Mouse (Mus musculus) bone marrow macrophage, adult 2 months (primary cell): ENCODE data around the gene Parp1. TPM values are rescaled to one million over a fixed set of nuclear protein-coding genes. Genes with fewer than 3 reads are reported as not detected.
A peak's percentile ranks its signal among the peaks of the same experiment; 100 is the strongest.
"Not testable (repeated sequence)": the region's sequence is repeated elsewhere in the genome, so short reads cannot be mapped to it uniquely, and the experiment has no call there.

ENCODE experiments used
- H3K27ac ChIP-seq: 2 replicates; pipeline ENCODE4 v1.5.1; 2012; ENCODE audit warnings: low read depth, low read length; ENCODE audit not compliant: insufficient read depth
- H3K4me1 ChIP-seq: 2 replicates; pipeline ENCODE4 v1.6.1; 2012; ENCODE audit warnings: low read length; ENCODE audit not compliant: control insufficient read depth, insufficient read depth
- H3K4me3 ChIP-seq: 2 replicates; pipeline ENCODE4 v1.5.1; 2012; ENCODE audit warnings: mild to moderate bottlenecking, low read length, moderate library complexity; ENCODE audit not compliant: insufficient read depth
- CTCF ChIP-seq: IDR thresholded peaks from 2 replicates; pipeline ENCODE4 v1.5.1; 2012; ENCODE audit warnings: low read depth, mild to moderate bottlenecking, low read length, moderate library complexity
- POLR2A ChIP-seq: IDR thresholded peaks from 2 replicates; pipeline ENCODE4 v1.6.1; 2012; ENCODE audit warnings: mild to moderate bottlenecking, low read depth, low read length, borderline replicate concordance
- polyA plus RNA-seq: library from polyadenylated mRNA; stranded (reverse); fragments of >200 nt; gene quantifications from 2 replicates; pipeline ENCODE4 v1.2.4, GENCODE M21; 2012; ENCODE audit not compliant: missing spikeins, insufficient read depth, insufficient read length

Gene Parp1
- polyA plus RNA-seq, 1 experiment: 52.0 TPM

DNA sequence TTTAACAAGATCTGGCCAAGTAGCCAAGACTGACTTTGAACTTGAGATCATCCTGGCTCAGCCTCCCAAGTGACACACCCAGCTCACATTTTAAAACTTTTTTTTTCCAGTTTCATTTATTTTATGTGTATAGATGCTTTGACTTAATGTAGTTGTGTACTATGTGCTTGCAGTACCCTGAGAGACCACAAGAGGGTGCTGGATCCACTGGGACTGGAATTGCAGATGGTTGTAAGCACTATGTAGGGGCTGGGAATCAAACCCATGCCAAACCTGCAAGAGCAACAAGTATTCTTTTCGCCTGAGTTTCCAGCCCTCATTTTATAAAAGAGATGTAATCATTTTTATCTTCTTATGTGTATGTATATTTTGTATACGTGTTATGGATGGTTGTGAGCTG is 55.2 kb downstream of the Parp1 start:
- TF ChIP-seq CTCF: peak; percentile 19; the same call in 1 of the 2 replicates
- no peak for TF ChIP-seq POLR2A
- Histone ChIP-seq H3K4me1 (peaks cover 7% of the 10 kb centered on the region; the same call in 1 of the 2 replicates), H3K27ac (no peak overlapping the region), H3K4me3 (no peak overlapping the region)

DNA sequence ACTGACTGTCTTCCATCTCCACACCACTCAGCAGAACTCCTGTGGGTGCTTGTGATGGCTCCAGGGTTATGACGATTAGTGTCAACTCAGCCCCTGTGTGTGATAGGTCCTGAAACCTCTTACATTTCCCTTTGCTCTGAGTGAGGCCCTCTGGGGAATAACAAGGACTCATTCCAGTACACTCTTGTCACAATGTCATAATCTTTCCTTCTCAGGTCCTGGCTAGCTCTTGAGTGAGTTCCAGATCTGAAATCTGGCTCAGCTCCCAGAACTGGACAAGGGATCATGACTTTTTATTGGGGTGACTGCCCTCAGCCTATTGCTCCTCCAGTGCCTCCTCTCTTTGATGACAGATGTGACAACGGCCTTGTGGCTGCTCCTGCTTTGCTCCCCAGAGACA is 57.4 kb downstream of the Parp1 start:
- Histone ChIP-seq H3K27ac (no peak overlapping the region), H3K4me1 (peaks cover 7% of the 10 kb centered on the region; the same call in 1 of the 2 replicates), H3K4me3 (no peak overlapping the region)
- TF ChIP-seq POLR2A: no peak
- no peak for TF ChIP-seq CTCF

DNA sequence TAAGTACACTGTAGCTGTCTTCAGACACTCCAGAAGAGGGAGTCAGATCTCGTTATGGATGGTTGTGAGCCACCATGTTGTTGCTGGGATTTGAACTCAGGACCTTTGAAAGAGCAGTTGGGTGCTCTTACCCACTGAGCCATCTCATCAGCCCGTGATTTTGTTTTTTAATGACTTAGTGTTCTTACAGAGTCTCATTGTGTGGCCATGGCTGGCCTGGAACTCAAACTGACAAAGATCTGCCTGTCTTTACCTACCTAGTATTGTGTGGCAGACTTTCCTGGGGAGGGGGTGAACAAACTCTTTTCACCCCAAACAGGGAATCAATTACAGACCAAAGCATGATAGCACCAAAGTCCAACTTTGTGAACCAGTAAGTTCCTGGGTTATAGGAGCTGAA is 69.1 kb downstream of the Parp1 start:
- not testable (repeated sequence) for H3K4me1 ChIP-seq, H3K27ac ChIP-seq, H3K4me3 ChIP-seq

DNA sequence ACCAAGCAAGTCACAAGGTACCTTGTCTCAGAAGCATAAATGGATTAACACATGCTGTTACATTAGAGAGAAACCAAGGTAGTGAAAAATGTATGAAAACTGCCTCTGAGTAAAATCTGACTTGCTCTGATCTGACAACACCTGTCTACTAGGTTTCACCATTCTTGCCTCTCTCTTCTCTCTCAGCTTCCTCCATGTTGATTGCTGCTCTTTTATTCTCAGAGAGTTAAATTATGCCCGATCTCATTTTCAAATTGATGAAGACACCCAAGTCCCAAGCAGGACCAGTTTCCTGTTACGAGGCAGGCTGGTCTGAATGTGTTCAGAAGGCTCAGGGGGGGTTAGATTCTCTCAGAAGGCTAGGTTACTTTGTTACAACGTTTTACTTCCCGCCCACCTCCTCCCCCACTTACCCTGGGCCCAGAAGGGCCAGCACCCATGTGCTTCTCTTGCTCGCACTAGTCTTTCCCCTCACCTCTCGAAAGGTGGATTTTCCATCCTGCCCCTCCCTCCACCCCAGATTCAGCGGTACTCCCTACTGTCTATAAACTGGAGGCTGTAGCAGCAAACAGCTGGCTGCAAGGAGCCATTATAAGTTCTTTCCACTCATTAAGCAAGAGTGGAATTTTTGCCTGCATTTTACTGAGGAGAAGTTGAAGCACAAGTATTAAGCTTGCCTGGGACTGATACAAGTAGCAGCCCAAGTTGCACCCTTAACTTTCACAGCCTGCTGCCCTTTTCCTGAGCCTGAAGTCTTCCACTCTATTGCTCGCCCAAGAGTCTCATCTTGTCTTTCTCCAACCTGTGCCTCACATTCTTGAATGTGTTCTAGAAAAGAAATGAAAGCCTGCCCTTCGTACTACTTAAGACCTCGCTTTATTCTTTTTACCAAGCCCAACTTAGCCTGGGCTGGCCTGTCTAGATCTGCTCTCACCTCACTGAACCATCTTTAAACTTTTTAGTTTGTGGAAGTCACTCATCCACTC is 71.0 kb downstream of the Parp1 start:
- peaks cover 14% of the 10 kb centered on the region for H3K4me1 ChIP-seq
- 0 out of 2 replicates have a peak, but pooled peaks have one; percentile 23 for TF ChIP-seq CTCF
- TF ChIP-seq POLR2A: no peak
- H3K27ac ChIP-seq: no peak overlapping the region
- H3K4me3 ChIP-seq: peak overlapping the region; percentile 99

DNA sequence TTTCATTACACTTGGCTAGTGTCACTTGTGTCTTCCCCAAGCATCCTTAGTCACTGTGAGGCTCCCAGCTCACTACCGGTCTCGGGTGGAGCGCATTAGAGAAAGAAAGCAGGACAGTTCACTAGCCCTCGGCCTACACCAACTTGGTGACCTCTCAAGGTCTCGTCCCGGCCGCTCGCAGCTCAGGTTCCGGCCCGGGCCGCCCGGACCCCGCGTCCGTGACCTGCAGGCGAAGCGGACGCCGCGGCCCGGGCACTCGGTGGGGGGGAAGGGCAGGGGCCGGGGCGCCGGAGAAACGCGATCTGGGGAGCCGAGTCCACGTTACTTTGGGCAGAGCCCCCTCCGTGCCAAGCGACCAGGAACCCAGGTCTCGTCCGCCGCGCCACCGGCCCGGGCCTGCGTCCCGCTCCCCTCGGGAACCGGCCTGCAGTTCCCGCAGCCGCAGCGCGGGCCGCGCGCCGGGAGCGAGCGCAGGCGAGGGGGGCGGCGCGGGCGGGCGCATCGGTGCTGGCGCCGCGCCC is 71.9 kb downstream of the Parp1 start:
- Histone ChIP-seq H3K27ac (peak overlapping the region; percentile 40), H3K4me1 (peaks cover 14% of the 10 kb centered on the region), H3K4me3 (peak overlapping the region; percentile 99)
- TF ChIP-seq CTCF (no peak), POLR2A (no peak; the same call in 1 of the 2 replicates)

DNA sequence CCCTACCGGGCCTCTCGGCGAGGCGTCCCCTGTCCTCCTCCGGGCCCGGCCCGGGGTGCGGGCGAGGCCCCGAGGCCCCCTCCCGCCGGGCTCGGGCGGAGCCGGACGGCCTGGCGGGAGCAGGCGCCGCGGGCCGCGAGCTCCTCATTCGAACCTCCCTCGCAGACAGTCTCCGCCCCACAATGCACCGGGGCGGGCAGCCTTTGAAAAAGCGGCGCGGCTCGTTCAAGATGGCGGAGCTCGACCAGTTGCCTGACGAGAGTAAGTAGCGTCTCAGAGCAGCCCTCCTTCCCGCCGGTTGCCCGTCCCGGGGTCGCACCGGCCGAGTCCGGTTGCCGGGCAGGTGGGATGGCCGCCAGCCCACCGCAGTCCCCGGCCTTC is 72.4 kb downstream of the Parp1 start, which contains the start of gene Lin9:
Lin9 (plus strand) TSS at position 14 of the 381 bp plus-strand sequence.
- TF ChIP-seq CTCF (no peak), POLR2A (no peak)
- peaks cover 14% of the 10 kb centered on the region for H3K4me1 ChIP-seq
- H3K4me3 ChIP-seq: peak within 1 kb of the TSS; percentile 99
- H3K27ac ChIP-seq: peak within 1 kb of the TSS; percentile 76

DNA sequence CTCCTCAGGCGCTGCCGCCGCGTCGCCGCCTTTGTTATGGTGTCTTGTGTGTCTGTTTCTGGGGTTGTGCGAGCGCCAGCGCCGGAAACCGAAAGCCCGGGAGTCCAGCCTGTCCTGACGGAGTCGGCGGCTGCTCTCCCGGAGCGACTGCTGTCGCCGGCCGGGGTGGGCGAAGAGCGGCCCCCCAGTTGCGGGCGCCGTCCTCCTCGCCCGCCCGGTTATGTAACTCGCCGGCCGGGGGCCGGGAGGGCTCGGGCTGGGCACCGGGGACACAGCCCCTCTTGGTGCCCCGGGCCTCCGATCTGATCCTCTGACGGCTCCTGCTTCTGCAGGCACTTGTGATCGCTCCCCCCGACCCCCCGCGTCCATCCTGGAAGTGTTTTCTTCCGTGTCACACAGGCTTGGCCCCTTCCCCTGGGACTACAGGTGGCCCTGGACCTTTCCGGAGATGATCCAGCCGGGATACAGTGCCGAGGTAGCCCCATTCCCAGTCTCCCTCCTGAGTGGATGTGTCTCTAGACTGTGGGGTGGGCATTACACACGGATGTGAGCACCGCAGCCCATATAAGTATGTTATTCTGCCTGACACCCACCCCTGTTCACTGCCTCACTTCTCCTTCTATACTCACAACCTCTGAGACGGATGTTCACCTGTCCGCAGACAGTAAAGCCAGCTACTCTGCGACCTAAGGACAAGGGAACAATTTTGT is 72.9 kb downstream of the Parp1 start:
- peaks cover 16% of the 10 kb centered on the region for H3K4me1 ChIP-seq
- H3K27ac ChIP-seq: peak overlapping the region; percentile 76
- H3K4me3 ChIP-seq: peak overlapping the region; percentile 99
- no peak for TF ChIP-seq POLR2A
- TF ChIP-seq CTCF: no peak

DNA sequence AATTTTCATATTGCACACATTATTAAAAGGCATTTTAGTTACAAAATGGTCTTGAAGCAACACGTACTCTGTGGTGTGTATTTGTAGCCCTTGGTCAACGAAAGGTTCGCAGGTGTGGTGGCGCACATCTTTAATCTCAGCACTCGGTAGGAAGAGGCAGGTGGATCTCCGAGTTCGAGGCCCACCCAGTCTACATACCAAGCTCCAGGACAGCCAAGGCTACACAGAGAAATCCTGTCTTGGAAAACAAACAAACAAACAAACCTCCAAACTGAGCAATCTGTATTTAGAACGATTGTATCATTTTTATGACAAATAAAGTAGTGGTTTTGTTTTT is 73.5 kb downstream of the Parp1 start:
- peaks cover 16% of the 10 kb centered on the region for H3K4me1 ChIP-seq
- H3K27ac ChIP-seq: no peak overlapping the region
- TF ChIP-seq CTCF: no peak
- no peak for TF ChIP-seq POLR2A
- H3K4me3 ChIP-seq: peak overlapping the region; percentile 99

Other genes with a start within 250 kb of the Parp1 start
- 24.4 and 28.6 TPM in 2 replicates for gene Itpkb, start 238.4 kb upstream of the Parp1 start, polyA plus RNA-seq
- not detected in 2 replicates for gene Stum, start 85.4 kb upstream of the Parp1 start, polyA plus RNA-seq
- 14.4 and 14.7 TPM in 2 replicates for gene Lin9, start 72.2 kb downstream of the Parp1 start, polyA plus RNA-seq
- gene Mixl1, start 128.1 kb downstream of the Parp1 start, polyA plus RNA-seq: not detected in 2 replicates
- 33.7 and 36.9 TPM in 2 replicates for gene Acbd3, start 157.1 kb downstream of the Parp1 start, polyA plus RNA-seq
- 1,000 and 1,015 TPM in 2 replicates for gene H3f3a, start 245.0 kb downstream of the Parp1 start, polyA plus RNA-seq